Mouse (Mus musculus) T-helper 17 cell (primary cell): Measurements from ENCODE around the gene Clic3.

Experiments
- in situ Hi-C, 2 experiments: fragments of 300-600 bp; cut with MboI, MseI; formaldehyde crosslinking; loops; 1 replicate in 1 of 2; 2 replicates in 1 of 2; pipeline ENCODE4 v1.15.1; 2025; ENCODE audit warnings: high pct_unique_total_duplicates in 2 of 2

Gene Clic3

DNA sequence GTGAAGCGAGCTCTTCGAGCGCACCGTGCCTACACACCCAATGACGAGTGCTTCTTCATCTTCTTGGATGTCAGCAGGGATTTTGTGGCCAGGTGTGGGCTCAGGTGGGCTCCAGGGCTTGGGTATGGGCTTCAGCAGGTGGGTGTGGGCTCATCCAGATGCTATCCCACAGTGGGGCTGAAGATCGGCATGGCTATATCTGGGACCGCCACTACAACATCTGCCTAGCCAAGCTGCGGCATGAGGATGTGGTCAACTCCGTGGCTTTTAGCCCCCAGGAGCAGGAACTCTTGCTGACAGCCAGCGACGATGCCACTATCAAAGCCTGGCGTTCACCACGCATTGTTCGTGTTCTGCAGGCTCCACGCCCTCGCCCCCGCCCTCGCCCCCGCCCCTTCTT, 47.9 kb downstream of the Clic3 start:
- in situ Hi-C loops, result loop anchor here in 1 of 2 experiments (5.0 kb wide), 1 partner anchor 73 kb away; the partner anchor contains the start of gene Phpt1

DNA sequence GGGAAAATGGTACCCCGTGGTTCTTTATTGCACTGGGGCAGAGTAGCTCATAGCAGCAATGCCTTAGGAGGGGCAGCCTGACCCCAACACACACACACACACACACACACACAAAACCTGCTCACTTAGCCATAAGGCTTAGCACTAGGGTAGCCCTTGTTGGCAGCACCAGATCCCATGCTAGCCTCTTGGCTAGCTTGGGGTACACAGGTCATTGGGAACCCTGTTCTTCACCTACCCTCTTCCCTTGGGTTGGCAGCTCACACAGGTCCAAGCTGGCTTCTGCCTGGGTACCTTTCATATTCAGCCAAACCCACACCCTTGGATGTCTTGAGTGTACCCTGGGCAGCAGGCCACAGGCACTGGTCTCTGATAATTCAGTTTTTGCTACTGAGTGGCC, 48.4 kb downstream of the Clic3 start:
- in situ Hi-C loops, result loop anchor here in 1 of 2 experiments (5.0 kb wide), 1 partner anchor 72 kb away; the partner anchor contains the start of gene Phpt1

DNA sequence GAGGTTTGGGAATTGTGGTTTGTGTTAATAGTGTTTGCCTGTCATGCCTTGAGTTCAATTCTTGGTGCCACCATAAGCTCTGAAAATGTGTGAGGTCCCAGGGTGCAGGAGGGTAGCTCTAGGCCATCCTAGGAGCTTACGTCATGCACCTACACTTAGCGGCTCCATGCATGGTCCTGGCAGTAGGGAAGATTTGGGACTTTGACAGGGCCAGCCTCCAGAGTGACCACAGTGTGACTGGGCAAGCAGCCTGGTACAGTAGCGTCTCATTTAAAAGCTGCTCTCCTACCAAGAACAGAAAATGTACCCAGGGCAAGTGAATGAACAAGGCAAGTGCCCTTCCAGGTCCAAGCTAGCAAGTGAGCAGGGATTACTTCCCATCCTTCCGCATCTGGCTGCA, 49.2 kb downstream of the Clic3 start:
- in situ Hi-C loops, result no loop called here

DNA sequence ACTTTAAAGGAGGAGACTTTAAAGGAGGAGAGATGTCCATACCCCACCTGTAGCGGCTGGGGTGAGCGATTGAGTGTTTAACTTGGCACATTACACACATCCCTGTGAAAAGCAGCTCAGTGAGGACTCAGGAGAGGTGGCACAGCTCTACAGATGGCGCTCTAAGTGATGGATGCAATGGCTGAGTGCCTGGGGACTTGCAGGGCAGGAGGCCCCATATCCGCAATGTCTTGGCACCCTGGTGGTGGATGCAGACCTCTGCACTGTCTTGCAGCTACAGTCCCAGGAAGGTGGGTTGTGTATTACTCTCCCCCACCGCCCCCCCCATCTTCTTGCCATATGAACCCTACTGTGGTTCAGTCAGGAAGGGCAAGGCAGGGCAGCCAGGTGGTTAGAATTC, 50.3 kb downstream of the Clic3 start:
- in situ Hi-C loops, result no loop called here
